Mouse (Mus musculus) MEL (cell line): Measurements from ENCODE around the gene Sytl3.
"Not testable (repeated sequence)": the region's sequence is repeated elsewhere in the genome, so short reads cannot be mapped to it uniquely, and the experiment has no call there.

Source experiments
- CTCF ChIP-seq, 3 experiments: IDR thresholded peaks in 2 of 3; conservative IDR thresholded peaks in 1 of 3; 2 replicates each; pipeline ENCODE4 v1.5.1; 2011 to 2012; ENCODE audit warnings: low read length in 3 of 3, low read depth in 2 of 3, mild to moderate bottlenecking in 2 of 3, improper control_type of control experiment in 1 of 3, inconsistent platforms in 1 of 3, mixed read lengths in 1 of 3, moderate library complexity in 1 of 3; ENCODE audit not compliant: control insufficient read depth in 1 of 3, insufficient read depth in 1 of 3, poor library complexity in 1 of 3, severe bottlenecking in 1 of 3
- MAX ChIP-seq: IDR thresholded peaks from 2 replicates; pipeline ENCODE4 v1.6.1; 2011; ENCODE audit warnings: low read length, improper control_type of control experiment
- MYB ChIP-seq: IDR thresholded peaks from 2 replicates; pipeline ENCODE4 v1.6.1; 2011; ENCODE audit warnings: mild to moderate bottlenecking, low read depth, low read length, improper control_type of control experiment
- NRF1 ChIP-seq: IDR thresholded peaks from 2 replicates; pipeline ENCODE4 v1.6.1; 2014; ENCODE audit warnings: low read depth, mild to moderate bottlenecking, inconsistent platforms, low read length, improper control_type of control experiment, moderate library complexity; ENCODE audit not compliant: poor library complexity, insufficient read depth, severe bottlenecking
- POLR2AphosphoS2 ChIP-seq: IDR thresholded peaks from 2 replicates; pipeline ENCODE4 v1.6.1; 2011; ENCODE audit warnings: low read length, improper control_type of control experiment
- POLR2AphosphoS5 ChIP-seq: IDR thresholded peaks from 2 replicates; pipeline ENCODE4 v1.6.1; 2012; ENCODE audit warnings: low read depth, borderline replicate concordance, mild to moderate bottlenecking, inconsistent platforms, low read length, moderate library complexity, mixed read lengths

GRCm38 (mm10) chr17:6656471-6656870 is 2.4 kb upstream of the Sytl3 start:
- TF ChIP-seq MAX; MYB; CTCF (IDR thresholded peaks at IDR 0.05 in 2 of 3, conservative IDR thresholded peaks at IDR 0.05 in 1 of 3; ENCODE audit: control insufficient read depth in 1 of 3, insufficient read depth in 1 of 3, low read depth in 2 of 3, low read length in 3 of 3, poor library complexity in 1 of 3, severe bottlenecking in 1 of 3); POLR2AphosphoS5; NRF1; POLR2AphosphoS2: not testable (repeated sequence)
